Mouse (Mus musculus) cerebellum, adult 8-10 months (tissue): ENCODE data around the gene Ropn1l.
A peak's percentile ranks its signal among the peaks of the same experiment; 100 is the strongest.

Experiments
- DNase-seq: peaks from one replicate; pipeline ENCODE4 v3.0.0; 2022

Gene Ropn1l

GRCm38 (mm10) chr15:31442698-31443097 lies 10.8 kb downstream of the Ropn1l start:
- no peak for DNase-seq

GRCm38 (mm10) chr15:31441996-31442395 lies 11.5 kb downstream of the Ropn1l start:
- no peak for DNase-seq

- no peak for DNase-seq
Observed at GRCm38 (mm10) chr15:31436811-31437210, 16.7 kb downstream of the Ropn1l start.

GRCm38 (mm10) chr15:31436083-31436482 lies 17.5 kb downstream of the Ropn1l start:
- DNase-seq = no peak

- no peak for DNase-seq
Observed at GRCm38 (mm10) chr15:31433768-31434167, 19.8 kb downstream of the Ropn1l start.

GRCm38 (mm10) chr15:31431847-31432246 lies 21.7 kb downstream of the Ropn1l start:
- DNase-seq = no peak

GRCm38 (mm10) chr15:31430014-31430413 lies 23.5 kb downstream of the Ropn1l start:
- DNase-seq = no peak

GRCm38 (mm10) chr15:31429429-31429828 lies 24.1 kb downstream of the Ropn1l start:
- no peak for DNase-seq

GRCm38 (mm10) chr15:31428571-31428970 lies 25.0 kb downstream of the Ropn1l start:
- no peak for DNase-seq

GRCm38 (mm10) chr15:31427390-31427789 lies 26.1 kb downstream of the Ropn1l start:
- DNase-seq = no peak

- DNase-seq = no peak
Observed at GRCm38 (mm10) chr15:31426066-31426706, 27.4 kb downstream of the Ropn1l start.

- DNase-seq = no peak
Observed at GRCm38 (mm10) chr15:31422649-31423369, 30.7 kb downstream of the Ropn1l start.

- peak; percentile 36 for DNase-seq
Observed at GRCm38 (mm10) chr15:31419037-31419436, 34.5 kb downstream of the Ropn1l start.

GRCm38 (mm10) chr15:31418686-31419024 lies 34.9 kb downstream of the Ropn1l start:
- no peak for DNase-seq

GRCm38 (mm10) chr15:31417796-31418685 lies 35.5 kb downstream of the Ropn1l start:
- DNase-seq = peak; percentile 65

- peak; percentile 6 for DNase-seq
Observed at GRCm38 (mm10) chr15:31417409-31417795, 36.1 kb downstream of the Ropn1l start.

- DNase-seq = no peak
Observed at GRCm38 (mm10) chr15:31415181-31415580, 38.4 kb downstream of the Ropn1l start.

GRCm38 (mm10) chr15:31414179-31414898 lies 39.2 kb downstream of the Ropn1l start:
- no peak for DNase-seq

GRCm38 (mm10) chr15:31413662-31414061 lies 39.9 kb downstream of the Ropn1l start:
- DNase-seq = no peak

GRCm38 (mm10) chr15:31412933-31413332 lies 40.6 kb downstream of the Ropn1l start:
- DNase-seq = no peak

- DNase-seq = no peak
Observed at GRCm38 (mm10) chr15:31412436-31412835, 41.1 kb downstream of the Ropn1l start.

- DNase-seq = no peak
Observed at GRCm38 (mm10) chr15:31407490-31407889, 46.0 kb downstream of the Ropn1l start.

- DNase-seq = no peak
Observed at GRCm38 (mm10) chr15:31406881-31407280, 46.7 kb downstream of the Ropn1l start.
